ENCODE assay signal across 24 mouse cellular contexts in genomic region chr10:86758211-86758610, GRCm38 (mm10). TPM values are rescaled to one million over a fixed set of nuclear protein-coding genes. Genes with fewer than 3 reads are reported as not detected.
DNase-seq lines count a peak whose midpoint lies in the region; ATAC-seq lines count a peak whose summit lies in the region.
"Had no signal": no experiment of that assay in that cellular context is flagged by ENCODE, and none has a peak within 500 bp of the region (broad histone marks: within the 10 kb centered on the region; RNA-seq: fewer than 3 reads in every experiment).

No protein-coding gene starts in this region.

- H3K4me3 ChIP-seq in heart, embryonic 10.5 days: no peak overlapping the region
- no peak overlapping the region for H3K4me3 ChIP-seq in intestine, embryonic 14.5 days (ENCODE audit: low read depth, low read length)
- no peak overlapping the region for H3K4me3 ChIP-seq in intestine, embryonic 15.5 days (replicated peaks)
- H3K4me3 ChIP-seq in limb, embryonic 10.5 days: no peak overlapping the region

- H3K9ac ChIP-seq in intestine, embryonic 14.5 days (ENCODE audit: low read length): no peak overlapping the region
- H3K9ac ChIP-seq in intestine, embryonic 15.5 days: no peak overlapping the region

- H3K36me3 ChIP-seq in heart, embryonic 10.5 days: no peaks in the 10 kb centered on the region
- H3K36me3 ChIP-seq in intestine, embryonic 14.5 days (ENCODE audit: control insufficient read depth, insufficient read depth, low read length): no peaks in the 10 kb centered on the region
- no peaks in the 10 kb centered on the region for H3K36me3 ChIP-seq in intestine, embryonic 15.5 days
- no peaks in the 10 kb centered on the region for H3K36me3 ChIP-seq in limb, embryonic 10.5 days
- H3K36me3 ChIP-seq: G1E had no signal

- H3K27me3 ChIP-seq in heart, embryonic 10.5 days (ENCODE audit: insufficient read depth, poor library complexity, severe bottlenecking): no peaks in the 10 kb centered on the region
- no peaks in the 10 kb centered on the region for H3K27me3 ChIP-seq in intestine, embryonic 14.5 days (replicated peaks; ENCODE audit: control insufficient read depth, insufficient read depth, low read length)
- no peaks in the 10 kb centered on the region for H3K27me3 ChIP-seq in intestine, embryonic 15.5 days (replicated peaks)
- no peaks in the 10 kb centered on the region for H3K27me3 ChIP-seq in limb, embryonic 10.5 days (ENCODE audit: low read depth, poor library complexity, severe bottlenecking)
- H3K27me3 ChIP-seq: CH12.LX, Patski had no signal

- no peak overlapping the region for H3K27ac ChIP-seq in heart, embryonic 10.5 days
- H3K27ac ChIP-seq in intestine, embryonic 14.5 days (ENCODE audit: low read depth): no peak overlapping the region
- H3K27ac ChIP-seq in intestine, embryonic 15.5 days: no peak overlapping the region
- no peak overlapping the region for H3K27ac ChIP-seq in limb, embryonic 10.5 days

- H3K9me3 ChIP-seq in heart, embryonic 10.5 days: no peaks in the 10 kb centered on the region
- H3K9me3 ChIP-seq in intestine, embryonic 14.5 days (ENCODE audit: control insufficient read depth, low read length): 0 out of 2 replicates have a peak, but pooled peaks cover 2% of the 10 kb centered on the region
- no peaks in the 10 kb centered on the region for H3K9me3 ChIP-seq in intestine, embryonic 15.5 days
- no peaks in the 10 kb centered on the region for H3K9me3 ChIP-seq in limb, embryonic 10.5 days (replicated peaks)
- H3K9me3 ChIP-seq: G1E had no signal

- WGBS in heart, embryonic 10.5 days: 90% methylated on average over 6 of the region's 6 CpGs
- WGBS in intestine, embryonic 14.5 days: 90% methylated on average over 6 of the region's 6 CpGs
- WGBS in intestine, embryonic 15.5 days: 86% methylated on average over 6 of the region's 6 CpGs
- WGBS in limb, embryonic 10.5 days: 96% methylated on average over 6 of the region's 6 CpGs

- no peak for ATAC-seq in intestine, embryonic 14.5 days (replicated peaks; ENCODE audit: low FRiP score, low TSS enrichment, low read depth)
- no peak for ATAC-seq in intestine, embryonic 15.5 days
- ATAC-seq: activated CD4-positive, CD25-positive, alpha-beta regulatory T cell, adult 4 months; CD4-positive, CD25-positive, alpha-beta regulatory T cell, adult 4 months; Patski had no signal

- H3K4me2 ChIP-seq in intestine, embryonic 14.5 days (ENCODE audit: low read length): no peak overlapping the region
- H3K4me2 ChIP-seq in intestine, embryonic 15.5 days (replicated peaks): no peak overlapping the region

- H3K4me1 ChIP-seq in heart, embryonic 10.5 days: peaks cover 6% of the 10 kb centered on the region; the same call in 1 of the 2 replicates
- H3K4me1 ChIP-seq in intestine, embryonic 14.5 days (replicated peaks; ENCODE audit: control insufficient read depth, insufficient read depth, low read length): no peaks in the 10 kb centered on the region
- H3K4me1 ChIP-seq in intestine, embryonic 15.5 days (replicated peaks): no peaks in the 10 kb centered on the region
- peaks cover 15% of the 10 kb centered on the region for H3K4me1 ChIP-seq in limb, embryonic 10.5 days

- intact Hi-C loops in gastrocnemius, postnatal 36 days (cut with DNase I): no loop called here

- peak; percentile 70 for DNase-seq in heart, adult 11 months
- DNase-seq in heart, adult 8-10 months (ENCODE audit: low spot score): no peak
- peak; percentile 52 for DNase-seq in heart, embryonic 10.5 days (ENCODE audit: low spot score)
- DNase-seq in heart, postnatal 4 days: no peak
- DNase-seq in intestine, embryonic 14.5 days (ENCODE audit: low spot score): peak; percentile 7
- DNase-seq in limb, embryonic 10.5 days (ENCODE audit: low spot score): peak; percentile 13
- no peak for DNase-seq in gastrocnemius, postnatal 36 days
- DNase-seq: adrenal gland, adult 2 months; adrenal gland, adult 8-10 months; adrenal gland, postnatal 10 days; adrenal gland, postnatal 14 days; adrenal gland, postnatal 25 days; adrenal gland, postnatal 36 days; B cell, adult 2 months; cerebellum, adult 11 months; cerebellum, adult 11-12 months had no signal

RNA-seq across cellular contexts. Expression of gene Gm49358, which starts 5.6 kb away (rescaled TPM):
- total RNA-seq in heart, adult 8-10 months (2022): 10 to 100 TPM in 3 of 4 experiments, 1 to 10 TPM in 1; 6.3 to 16.6 (median 15.0) TPM
- not detected in 2 replicates for polyA plus RNA-seq in heart, embryonic 10.5 days (2016; fragmentation: Nextera tagmentation; extraction: Ambion mirVana)
- 10 to 100 TPM; 12.8 to 14.2 TPM for total RNA-seq in heart, postnatal 4 days (2021)
- polyA plus RNA-seq in intestine, embryonic 14.5 days (2014; fragmentation: Nextera tagmentation; extraction: Ambion mirVana): not detected in 2 replicates
- polyA plus RNA-seq in intestine, embryonic 15.5 days (2015; fragmentation: Nextera tagmentation; extraction: Ambion mirVana): not detected in 2 replicates
- not detected in 2 replicates for polyA plus RNA-seq in limb, embryonic 10.5 days (2016; fragmentation: Nextera tagmentation; extraction: Ambion mirVana)
- total RNA-seq in gastrocnemius, postnatal 36 days (2021): 10 to 100 TPM; 20.2 to 20.3 TPM
- total RNA-seq: G1E had no signal
- polyA plus RNA-seq: activated CD4-positive, CD25-positive, alpha-beta regulatory T cell, adult 4 months; adrenal gland, adult 2 months; brain, embryonic 14.5 days; C2C12; CD4-positive, CD25-positive, alpha-beta regulatory T cell, adult 4 months; G1E had no signal

RNA-seq across cellular contexts. Expression of gene Nt5dc3, which starts 20.6 kb away (rescaled TPM):
- total RNA-seq in heart, adult 8-10 months (2022): 10 to 100 TPM; 35.3 to 44.4 (median 39.4) TPM
- 1.4 and 1.6 TPM in 2 replicates for polyA plus RNA-seq in heart, embryonic 10.5 days (2016; fragmentation: Nextera tagmentation; extraction: Ambion mirVana)
- 10 to 100 TPM; 35.0 to 35.1 TPM for total RNA-seq in heart, postnatal 4 days (2021)
- polyA plus RNA-seq in intestine, embryonic 14.5 days (2014; fragmentation: Nextera tagmentation; extraction: Ambion mirVana): 1.9 and 2.2 TPM in 2 replicates
- 1.0 and 1.1 TPM in 2 replicates for polyA plus RNA-seq in intestine, embryonic 15.5 days (2015; fragmentation: Nextera tagmentation; extraction: Ambion mirVana)
- 0.53 and 0.55 TPM in 2 replicates for polyA plus RNA-seq in limb, embryonic 10.5 days (2016; fragmentation: Nextera tagmentation; extraction: Ambion mirVana)
- total RNA-seq in gastrocnemius, postnatal 36 days (2021): 10 to 100 TPM; 44.4 to 53.9 TPM

RNA-seq across cellular contexts. Expression of gene Ttc41, which starts 52.6 kb away (rescaled TPM):
- 1 to 10 TPM; 1.6 to 2.7 (median 2.1) TPM for total RNA-seq in heart, adult 8-10 months (2022)
- 2.2 and 2.7 TPM in 2 replicates for polyA plus RNA-seq in heart, embryonic 10.5 days (2016; fragmentation: Nextera tagmentation; extraction: Ambion mirVana)
- total RNA-seq in heart, postnatal 4 days (2021): 1 to 10 TPM; 1.6 to 1.7 TPM
- 3.5 and 3.7 TPM in 2 replicates for polyA plus RNA-seq in intestine, embryonic 14.5 days (2014; fragmentation: Nextera tagmentation; extraction: Ambion mirVana)
- 1.6 and 2.0 TPM in 2 replicates for polyA plus RNA-seq in intestine, embryonic 15.5 days (2015; fragmentation: Nextera tagmentation; extraction: Ambion mirVana)
- 1.9 and 2.7 TPM in 2 replicates for polyA plus RNA-seq in limb, embryonic 10.5 days (2016; fragmentation: Nextera tagmentation; extraction: Ambion mirVana)
- total RNA-seq in gastrocnemius, postnatal 36 days (2021): 1 to 10 TPM; 1.9 to 2.1 TPM

RNA-seq across cellular contexts. Expression of gene Hsp90b1, which starts 52.9 kb away (rescaled TPM):
- total RNA-seq in heart, adult 8-10 months (2022): 100 to 1,000 TPM; 347 to 447 (median 351) TPM
- 624 and 799 TPM in 2 replicates for polyA plus RNA-seq in heart, embryonic 10.5 days (2016; fragmentation: Nextera tagmentation; extraction: Ambion mirVana)
- 100 to 1,000 TPM; 307 to 335 TPM for total RNA-seq in heart, postnatal 4 days (2021)
- 459 and 488 TPM in 2 replicates for polyA plus RNA-seq in intestine, embryonic 14.5 days (2014; fragmentation: Nextera tagmentation; extraction: Ambion mirVana)
- 754 and 764 TPM in 2 replicates for polyA plus RNA-seq in intestine, embryonic 15.5 days (2015; fragmentation: Nextera tagmentation; extraction: Ambion mirVana)
- polyA plus RNA-seq in limb, embryonic 10.5 days (2016; fragmentation: Nextera tagmentation; extraction: Ambion mirVana): 590 and 620 TPM in 2 replicates
- total RNA-seq in gastrocnemius, postnatal 36 days (2021): 100 to 1,000 TPM in 1 of 2 experiments, 10 to 100 TPM in 1; 99.0 to 101 TPM

Comparison
In these comparisons a context has a peak if more than half of its experiments do, and no peak if none do; other contexts are left out.
1. DNase-seq: peak in heart, adult 11 months (single experiment), heart, embryonic 10.5 days (single experiment), intestine, embryonic 14.5 days (single experiment) and limb, embryonic 10.5 days (single experiment); none in heart, adult 8-10 months (single experiment), heart, postnatal 4 days (single experiment) and gastrocnemius, postnatal 36 days (0 of 2).